Mouse (Mus musculus): Measurements from ENCODE around the gene Kit.
A peak's percentile ranks its signal among the peaks of the same experiment; 100 is the strongest.

The Kit gene

GRCm38 (mm10) chr5:75589552-75590346, 15.0 kb downstream of the Kit start:
- DNase-seq (ENCODE audit: low spot score in 2 of 2) = no peak

DNA sequence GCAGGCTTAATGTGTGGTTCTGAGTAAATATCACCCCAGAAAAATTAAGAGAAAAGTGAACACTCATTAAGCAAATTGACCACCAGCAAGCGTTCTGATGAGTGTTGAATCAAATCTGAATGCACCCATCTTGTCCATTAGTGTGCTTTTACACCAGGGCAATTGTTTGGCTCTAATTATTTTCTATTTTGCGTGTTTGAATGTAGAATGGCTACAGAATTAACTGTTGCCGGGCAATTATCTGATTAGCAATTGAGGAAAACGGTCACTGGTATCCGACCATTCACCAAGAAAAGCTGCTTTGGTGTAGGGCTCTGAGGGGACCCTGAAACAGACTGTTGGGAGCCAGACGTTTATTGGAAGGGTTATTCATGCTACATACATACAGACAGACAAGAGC, 16.2 kb downstream of the Kit start:
- no peak for DNase-seq (ENCODE audit: low spot score in 2 of 2)

DNA sequence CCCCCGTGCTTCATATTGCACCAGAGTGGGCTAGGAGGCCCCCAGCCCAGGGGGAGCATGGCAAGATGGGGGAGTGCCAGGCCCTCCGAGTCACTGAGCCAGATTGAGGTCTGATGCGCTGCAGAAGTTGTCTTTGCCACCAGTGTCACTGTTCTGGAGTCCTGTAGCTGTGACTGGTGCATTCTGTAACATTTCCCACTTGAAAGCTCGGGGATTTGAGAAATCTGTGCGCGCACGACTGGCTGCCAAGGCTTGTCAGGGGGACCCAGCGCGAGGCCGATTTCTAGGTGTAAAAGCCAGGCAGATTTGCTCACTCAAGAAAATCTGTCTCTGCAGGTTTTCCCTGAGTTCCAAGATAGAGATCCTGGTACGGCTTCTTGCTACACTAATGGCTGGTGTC, 16.9 kb downstream of the Kit start:
- no peak for DNase-seq (ENCODE audit: low spot score in 2 of 2)

DNA sequence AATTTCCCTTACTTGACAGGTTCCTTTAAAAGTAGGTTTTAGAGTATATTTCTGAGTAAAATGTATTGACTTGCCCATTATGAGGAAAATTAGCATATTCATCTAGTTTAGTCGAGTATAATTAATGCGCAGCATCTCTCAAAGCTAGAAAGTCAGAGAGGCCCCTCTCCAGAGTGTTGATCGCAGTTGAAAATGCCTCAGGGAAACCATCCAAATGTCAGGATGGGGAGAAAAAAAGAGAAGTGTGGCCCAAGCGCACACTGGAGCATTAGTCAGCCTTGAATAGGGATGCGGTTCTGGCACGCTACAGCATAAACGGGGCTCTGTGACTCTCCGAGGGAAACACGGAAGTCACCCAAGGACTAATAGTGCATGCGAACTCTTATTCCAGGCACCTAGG, 20.6 kb downstream of the Kit start:
- no peak for DNase-seq (ENCODE audit: low spot score in 2 of 2)

GRCm38 (mm10) chr5:75596211-75596610, 21.5 kb downstream of the Kit start:
- no peak for DNase-seq (ENCODE audit: low spot score in 2 of 2)

- DNase-seq (ENCODE audit: low spot score in 2 of 2) = no peak
Measured at GRCm38 (mm10) chr5:75597316-75597715, 22.6 kb downstream of the Kit start.

DNA sequence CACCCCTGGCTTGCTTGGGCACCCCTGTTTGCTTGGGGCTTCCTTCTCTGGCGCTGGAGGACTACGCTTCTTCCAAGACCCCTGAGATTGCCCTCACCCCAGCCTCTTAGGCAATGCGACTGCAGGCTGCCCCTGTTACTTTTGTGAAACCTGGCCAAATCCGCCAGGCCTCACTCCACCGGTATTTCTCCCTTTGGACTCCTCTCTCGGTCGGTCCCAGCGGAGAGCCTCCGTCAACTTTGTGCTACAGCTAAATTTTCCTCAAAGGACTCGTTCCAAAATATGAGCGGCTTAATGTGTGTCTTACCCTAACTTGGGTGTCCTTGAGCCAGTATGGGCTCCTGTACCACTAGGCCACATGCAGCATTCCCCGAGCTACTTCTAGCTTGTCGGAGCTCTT, 23.8 kb downstream of the Kit start:
- no peak for DNase-seq (ENCODE audit: low spot score in 2 of 2)

- DNase-seq (ENCODE audit: low spot score in 2 of 2) = no peak
Measured at GRCm38 (mm10) chr5:75599991-75600390, 25.3 kb downstream of the Kit start.

GRCm38 (mm10) chr5:75604238-75604637, 29.5 kb downstream of the Kit start:
- DNase-seq (ENCODE audit: low spot score in 2 of 2) = no peak

GRCm38 (mm10) chr5:75606898-75607297, 32.2 kb downstream of the Kit start:
- peak; percentile 10 to 11 for DNase-seq (ENCODE audit: low spot score in 2 of 2)

DNA sequence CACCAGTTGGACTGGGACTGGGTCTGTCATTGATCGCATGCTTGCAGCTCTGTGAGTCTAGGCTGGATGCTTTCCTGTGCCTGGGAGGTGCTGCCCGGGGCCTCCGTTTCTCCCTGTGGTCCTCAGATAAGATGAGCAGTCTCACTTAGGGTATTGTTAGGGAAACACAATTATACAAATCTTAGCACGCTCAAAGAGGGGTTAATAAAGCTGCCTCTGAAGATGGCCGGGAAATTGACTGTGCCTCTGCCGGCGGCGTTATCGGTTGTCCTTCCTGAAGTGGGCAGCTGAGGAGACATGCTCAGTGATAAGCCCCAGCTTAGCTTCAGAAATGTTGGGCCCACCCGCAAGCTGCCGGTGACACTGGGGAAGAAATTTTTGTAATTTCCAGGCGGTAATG, 33.3 kb downstream of the Kit start:
- no peak for DNase-seq (ENCODE audit: low spot score in 2 of 2)

DNA sequence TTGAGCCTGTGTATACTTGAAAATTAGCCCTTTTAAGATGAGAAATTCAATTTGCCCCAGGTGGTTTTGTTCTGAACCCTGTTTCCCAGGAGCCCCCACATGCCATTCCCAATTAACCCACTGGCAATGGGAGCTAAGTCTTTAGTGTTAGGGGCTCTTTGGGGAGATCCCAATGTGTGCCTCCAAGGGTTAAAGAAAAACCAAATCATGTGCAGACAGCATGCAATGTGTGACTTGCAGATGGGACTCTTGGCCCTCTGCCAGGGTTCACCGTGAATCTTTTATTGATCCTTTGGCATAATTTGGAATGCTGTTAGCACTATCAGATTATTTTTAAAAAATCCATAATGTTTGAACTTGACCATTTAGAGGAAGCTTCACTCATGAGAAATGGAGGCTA, 37.7 kb downstream of the Kit start:
- no peak for DNase-seq (ENCODE audit: low spot score in 2 of 2)

GRCm38 (mm10) chr5:75612926-75613325, 38.2 kb downstream of the Kit start:
- no peak for DNase-seq (ENCODE audit: low spot score in 2 of 2)

- DNase-seq (ENCODE audit: low spot score in 2 of 2) = no peak
Measured at GRCm38 (mm10) chr5:75615000-75615571, 40.4 kb downstream of the Kit start.

- no peak for DNase-seq (ENCODE audit: low spot score in 2 of 2)
Measured at GRCm38 (mm10) chr5:75615624-75616023, 40.9 kb downstream of the Kit start.

DNA sequence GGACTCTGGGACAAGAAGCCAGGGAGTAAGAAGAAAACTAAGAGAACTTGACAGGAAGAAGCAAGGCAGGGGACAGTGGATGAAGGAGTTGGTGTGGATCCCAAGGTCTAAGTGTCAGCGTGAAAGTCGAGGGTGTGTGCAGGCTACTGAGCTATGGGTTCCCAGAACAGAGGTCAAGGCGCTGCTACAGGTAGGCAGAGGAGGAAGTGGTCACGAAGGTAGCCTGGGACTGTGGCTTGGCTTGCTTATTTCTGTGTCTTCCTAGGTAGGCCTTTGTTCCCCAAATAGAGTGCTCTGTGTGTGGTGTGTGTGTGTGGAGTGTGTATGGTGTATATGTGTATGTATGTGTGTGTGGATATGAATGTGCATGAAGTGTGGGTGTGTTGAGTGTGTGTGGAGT, 47.7 kb downstream of the Kit start:
- no peak for DNase-seq (ENCODE audit: low spot score in 2 of 2)

DNA sequence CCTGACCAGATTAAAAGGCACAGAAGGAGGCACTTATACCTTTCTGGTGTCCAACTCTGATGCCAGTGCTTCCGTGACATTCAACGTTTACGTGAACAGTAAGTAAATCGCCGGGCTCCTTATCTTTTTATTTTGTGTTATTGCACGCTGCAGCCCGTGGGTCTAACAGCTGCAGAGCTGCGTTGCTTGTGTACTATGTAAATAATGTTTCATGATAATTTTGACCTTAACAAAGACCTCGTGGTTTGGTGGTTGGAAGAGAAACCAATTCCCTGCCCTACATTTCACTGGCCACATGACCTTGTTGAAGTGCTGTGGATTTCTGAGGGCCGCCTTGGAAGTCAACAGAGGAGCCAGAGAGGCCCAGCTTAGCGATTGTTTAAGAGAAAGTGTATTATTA, 48.3 kb downstream of the Kit start:
- no peak for DNase-seq (ENCODE audit: low spot score in 2 of 2)

- no peak for DNase-seq (ENCODE audit: low spot score in 2 of 2)
Measured at GRCm38 (mm10) chr5:75623520-75623919, 48.8 kb downstream of the Kit start.

GRCm38 (mm10) chr5:75623993-75624706, 49.4 kb downstream of the Kit start:
- no peak for DNase-seq (ENCODE audit: low spot score in 2 of 2)

- DNase-seq (ENCODE audit: low spot score in 2 of 2) = no peak
Measured at GRCm38 (mm10) chr5:75625059-75625458, 50.3 kb downstream of the Kit start.

DNA sequence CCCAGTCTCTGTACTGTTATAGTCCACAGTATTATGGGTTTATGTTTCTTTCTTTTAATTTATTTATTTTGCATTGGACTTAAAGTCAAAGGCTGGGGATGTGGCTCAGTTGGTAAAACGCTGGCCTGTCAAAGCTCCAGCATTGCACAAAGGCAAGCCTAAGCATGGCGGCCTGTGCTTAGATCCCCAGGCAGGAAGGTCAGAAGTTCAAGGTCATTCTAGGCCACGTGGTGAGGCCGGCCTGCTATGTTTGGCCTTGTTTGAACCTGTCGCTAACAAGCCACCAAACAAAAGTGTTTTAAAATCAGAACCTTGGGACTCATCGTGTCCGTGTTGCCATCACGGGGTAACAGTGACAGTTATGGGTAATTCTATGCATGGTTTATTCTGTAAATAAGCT, 51.6 kb downstream of the Kit start:
- DNase-seq (ENCODE audit: low spot score in 2 of 2) = no peak

- no peak for DNase-seq (ENCODE audit: low spot score in 2 of 2)
Measured at GRCm38 (mm10) chr5:75626703-75627102, 52.0 kb downstream of the Kit start.

GRCm38 (mm10) chr5:75632257-75632656, 57.5 kb downstream of the Kit start:
- DNase-seq (ENCODE audit: low spot score in 2 of 2) = no peak
